Comparison of ENCODE assay signal across 12 mouse cellular contexts in genomic region chr14:18547541-18547940, GRCm38 (mm10).
DNase-seq lines count a peak whose midpoint lies in the region.
"Had no signal": no experiment of that assay in that cellular context is flagged by ENCODE, and none has a peak within 500 bp of the region (broad histone marks: within the 10 kb centered on the region; RNA-seq: fewer than 3 reads in every experiment).

No protein-coding gene starts in this region.

- peak; percentile 32 for DNase-seq in layer of hippocampus, adult 9-11 months
- DNase-seq in layer of hippocampus, postnatal 10 days (ENCODE audit: low spot score in 2 of 2), result no peak
- peak; percentile 36 to 44 for DNase-seq in right cerebral cortex, adult 2 months (ENCODE audit: low spot score in 2 of 2)
- no peak for DNase-seq in right cerebral cortex, postnatal 14 days
- DNase-seq in left cerebral cortex, adult 9 months (ENCODE audit: low spot score in 2 of 2), result peak; percentile 35 to 40
- peak; percentile 64 for DNase-seq in telencephalon, adult 2 months (ENCODE audit: low read depth, low spot score)
- DNase-seq in urinary bladder, adult 18-20 months (ENCODE audit: low spot score in 2 of 2), result no peak
- DNase-seq: adrenal gland, postnatal 25 days; cerebellum, adult 11 months; kidney, postnatal 10 days; lung, postnatal 14 days; thymus, adult 18-20 months had no signal

Comparison
In these comparisons a context has a peak if more than half of its experiments do, and no peak if none do; other contexts are left out.
1. DNase-seq: peak in layer of hippocampus, adult 9-11 months (single experiment), right cerebral cortex, adult 2 months (2 of 2), left cerebral cortex, adult 9 months (2 of 2) and telencephalon, adult 2 months (single experiment); none in layer of hippocampus, postnatal 10 days (0 of 2), right cerebral cortex, postnatal 14 days (single experiment) and urinary bladder, adult 18-20 months (0 of 2).